Mouse (Mus musculus): Measurements from ENCODE around the gene Mif4gd.

GRCm38 (mm10) chr11:115615108-115615825 is 2.5 kb upstream of the Mif4gd start:
- TF ChIP-seq CTCF (conservative IDR thresholded peaks at IDR 0.05; ENCODE audit: low read length) (no peak), NANOG (IDR thresholded peaks at IDR 0.05; ENCODE audit: borderline replicate concordance, low read length) (no peak), POU5F1 (IDR thresholded peaks at IDR 0.05; ENCODE audit: borderline replicate concordance, low read length) (no peak)
